Mouse (Mus musculus) stomach, postnatal 0 days (tissue): ENCODE data around the gene Fam219b.

Experiments
- CTCF ChIP-seq: IDR thresholded peaks from 2 replicates; pipeline ENCODE4 v1.5.1; 2016; ENCODE audit warnings: antibody characterized with exemption, low read depth, mild to moderate bottlenecking, moderate library complexity
- EP300 ChIP-seq: optimal IDR thresholded peaks from 2 replicates; pipeline ENCODE3; 2016; ENCODE audit warnings: antibody characterized with exemption

- peak; percentile 43 for TF ChIP-seq EP300
- TF ChIP-seq CTCF = peak; percentile 53
Observed at GRCm38 (mm10) chr9:57560861-57561710, 23.8 kb downstream of the Fam219b start, which contains the start of gene Scamp2.
